Mouse (Mus musculus) hindlimb bud, embryonic 11.5 days (tissue): Measurements from ENCODE around the gene Cdc26.

Experiments
- DNase-seq: peaks from one replicate; pipeline ENCODE4 v3.0.0-alpha.2; 2012; ENCODE audit warnings: low read depth, low spot score; ENCODE audit errors: extremely low spot score

Gene Cdc26

DNA sequence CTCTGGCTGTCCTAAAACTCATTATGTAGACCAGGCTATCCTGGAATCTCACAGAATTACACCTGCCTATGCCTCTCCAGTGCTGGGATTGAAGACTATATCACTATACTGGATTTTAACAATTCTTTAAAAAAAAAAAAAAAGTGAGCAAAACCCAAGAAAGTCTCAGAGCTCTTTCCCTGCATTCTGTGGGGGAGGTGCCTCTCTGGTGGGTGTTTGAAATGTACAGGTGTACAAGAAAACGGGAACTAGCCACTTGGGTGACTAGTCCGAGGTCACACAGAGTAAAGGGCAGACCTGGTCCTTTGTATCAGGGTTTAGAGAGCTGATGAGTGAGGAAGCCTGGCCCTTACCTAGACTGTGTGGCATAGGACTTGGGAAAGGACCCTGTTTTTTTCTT lies 46.0 kb downstream of the Cdc26 start:
- no peak for DNase-seq

- DNase-seq: no peak
These were observed 46.4 kb downstream of the Cdc26 start for GRCm38 (mm10) chr4:62361997-62362396.

DNA sequence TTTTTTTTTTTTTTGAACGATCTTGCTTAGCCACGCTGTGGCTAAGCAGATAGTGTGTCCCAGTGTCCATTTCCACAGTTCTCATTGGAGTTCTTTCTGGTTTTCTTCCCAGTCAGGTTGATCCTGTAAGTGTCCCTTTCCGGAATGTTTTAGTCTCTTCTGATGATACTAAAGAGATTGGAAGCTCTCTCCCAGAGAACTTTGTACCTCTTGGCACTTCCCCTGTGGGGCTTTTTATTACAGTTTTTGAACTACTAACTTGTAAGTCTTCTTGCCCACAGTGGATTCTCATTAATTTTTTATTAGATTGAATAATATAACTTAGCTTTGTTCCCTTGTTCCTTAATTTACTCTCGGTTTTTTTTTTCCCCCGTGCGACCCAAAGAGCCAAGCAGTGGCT lies 46.9 kb downstream of the Cdc26 start:
- DNase-seq: no peak

DNA sequence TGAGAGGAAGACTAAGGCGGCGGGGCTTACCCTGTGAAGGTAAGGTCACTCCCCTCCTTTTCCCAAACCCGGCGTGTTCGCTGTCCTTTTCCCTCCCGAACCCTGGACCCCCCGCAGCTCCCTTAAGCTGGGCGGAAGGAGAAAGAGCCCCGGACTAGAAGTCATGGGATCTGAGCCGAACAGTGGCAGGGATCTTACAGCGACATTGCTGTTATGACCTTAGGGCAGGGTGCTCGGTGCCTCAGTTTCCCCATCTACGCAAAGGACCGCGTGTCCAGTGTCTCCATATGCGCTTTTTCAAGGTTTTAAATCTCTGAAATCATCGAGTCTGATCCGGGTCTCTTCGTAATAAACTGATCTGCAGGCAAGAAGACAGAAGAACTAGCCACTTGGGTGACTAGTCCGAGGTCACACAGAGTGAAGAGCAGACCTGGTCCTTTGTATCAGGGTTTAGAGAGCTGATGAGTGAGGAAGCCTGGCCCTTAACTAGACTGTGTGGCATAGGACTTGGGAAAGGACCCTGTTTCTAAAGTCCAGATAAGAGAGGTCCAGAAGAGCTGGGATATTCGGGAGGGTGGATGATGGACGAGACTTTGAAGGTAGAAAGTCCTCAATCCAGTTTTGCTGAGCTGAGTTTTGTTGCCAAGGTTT lies 47.5 kb downstream of the Cdc26 start:
- DNase-seq: no peak

DNA sequence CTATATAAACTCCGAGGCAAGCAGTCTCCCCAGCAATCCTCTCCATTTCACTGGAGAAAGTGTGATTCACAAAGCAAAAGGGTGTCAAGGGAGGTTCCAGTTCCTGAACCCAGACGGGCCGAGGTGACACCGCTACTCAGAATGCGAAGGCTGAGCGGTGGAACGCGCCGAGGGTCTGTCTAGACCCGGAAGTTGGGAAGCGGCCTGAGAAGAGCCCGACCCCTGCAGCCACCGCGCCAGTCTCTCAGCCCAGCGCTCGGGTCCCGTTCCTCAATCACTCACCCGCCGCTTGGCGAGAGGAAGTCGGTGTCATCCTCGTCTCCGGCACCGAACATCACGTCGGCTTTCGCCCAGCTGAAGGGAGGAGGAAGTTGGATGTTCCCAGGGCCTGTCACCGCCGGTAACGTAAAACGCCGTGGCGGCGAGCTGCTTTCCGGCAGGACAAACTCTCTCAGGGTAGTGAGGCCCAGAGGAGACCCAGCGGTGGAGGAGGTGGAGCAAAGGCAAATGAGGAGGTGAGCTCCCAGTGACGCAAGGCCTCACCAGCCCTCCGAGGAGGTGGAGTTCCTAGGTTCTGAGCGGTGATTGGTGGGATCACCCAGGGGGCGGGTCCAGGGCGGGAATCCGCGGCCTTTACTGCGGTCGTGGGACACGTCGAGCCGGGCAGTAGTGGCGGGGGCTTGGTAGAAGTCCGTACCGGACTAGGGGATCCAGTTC lies 48.2 kb downstream of the Cdc26 start, which contains the start of the genes Fkbp15 and Slc31a1:
TSS of gene Fkbp15 (minus strand) at position 461 of the 717 bp plus-strand sequence.
TSS of gene Slc31a1 (plus strand) at position 640 of the 717 bp plus-strand sequence.
- peak; percentile 94 for DNase-seq

GRCm38 (mm10) chr4:62359256-62359775 lies 49.1 kb downstream of the Cdc26 start:
- no peak for DNase-seq

DNA sequence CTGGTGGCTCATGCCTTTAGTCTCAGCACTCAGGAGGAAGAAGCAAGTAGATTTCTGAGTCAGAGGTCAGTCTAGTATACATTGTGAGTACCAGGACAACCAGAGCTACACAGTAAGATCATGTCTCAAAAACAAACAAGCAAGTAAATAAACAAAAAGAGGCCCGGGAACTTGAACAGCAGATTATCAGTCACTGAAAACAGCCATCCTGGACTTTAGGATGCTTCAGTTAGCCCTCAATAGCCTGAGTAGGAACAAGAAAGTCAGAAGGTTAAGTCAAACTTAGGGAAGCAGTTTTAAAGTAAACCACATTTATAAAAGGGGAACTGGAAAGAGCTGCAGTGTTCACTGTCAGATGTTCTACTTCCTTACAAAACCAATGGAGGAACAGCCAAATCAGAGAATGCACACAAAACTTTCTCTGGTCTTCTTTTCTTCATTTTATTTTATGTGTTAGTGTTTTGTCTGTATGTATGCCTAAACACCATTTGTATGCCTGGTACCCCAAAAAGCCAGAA lies 50.8 kb downstream of the Cdc26 start:
- no peak for DNase-seq

DNA sequence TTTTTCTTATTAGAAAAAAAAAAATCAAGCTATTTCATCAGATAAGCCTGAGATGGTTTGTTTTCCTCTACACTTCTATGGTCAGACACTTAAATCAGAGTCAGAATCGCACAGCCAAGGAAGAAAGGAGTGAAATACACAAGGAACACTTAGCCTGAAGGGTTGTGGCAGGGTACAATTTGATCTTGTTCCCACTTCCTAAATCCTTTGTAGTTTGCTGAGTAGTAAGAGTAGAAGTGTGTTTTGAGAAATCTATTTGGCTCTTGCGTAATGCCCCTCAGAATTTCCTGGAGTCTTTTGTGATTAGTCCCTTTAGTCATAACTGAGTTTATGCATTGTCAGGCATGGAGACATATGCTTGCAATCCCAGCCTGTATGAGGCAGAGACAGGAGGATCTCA lies 59.1 kb downstream of the Cdc26 start:
- DNase-seq: no peak

DNA sequence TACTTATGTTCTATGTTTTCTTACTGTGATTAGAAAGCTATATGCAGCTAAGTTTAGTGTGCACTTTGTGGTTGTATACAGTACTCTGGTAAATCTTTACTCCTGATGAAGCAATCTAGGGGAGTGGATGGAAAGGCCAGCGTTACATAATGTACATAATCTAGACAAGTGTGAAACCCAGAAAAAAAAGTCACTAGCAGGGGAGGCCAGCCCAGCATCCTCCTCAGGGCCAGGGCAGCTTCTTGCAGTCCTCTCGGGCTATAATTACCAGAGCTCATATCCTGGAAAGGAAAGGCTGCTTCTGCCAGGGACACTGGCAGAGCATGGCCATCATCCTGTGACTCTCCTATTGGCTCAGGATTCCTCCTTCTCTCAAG lies 60.1 kb downstream of the Cdc26 start:
- no peak for DNase-seq

DNA sequence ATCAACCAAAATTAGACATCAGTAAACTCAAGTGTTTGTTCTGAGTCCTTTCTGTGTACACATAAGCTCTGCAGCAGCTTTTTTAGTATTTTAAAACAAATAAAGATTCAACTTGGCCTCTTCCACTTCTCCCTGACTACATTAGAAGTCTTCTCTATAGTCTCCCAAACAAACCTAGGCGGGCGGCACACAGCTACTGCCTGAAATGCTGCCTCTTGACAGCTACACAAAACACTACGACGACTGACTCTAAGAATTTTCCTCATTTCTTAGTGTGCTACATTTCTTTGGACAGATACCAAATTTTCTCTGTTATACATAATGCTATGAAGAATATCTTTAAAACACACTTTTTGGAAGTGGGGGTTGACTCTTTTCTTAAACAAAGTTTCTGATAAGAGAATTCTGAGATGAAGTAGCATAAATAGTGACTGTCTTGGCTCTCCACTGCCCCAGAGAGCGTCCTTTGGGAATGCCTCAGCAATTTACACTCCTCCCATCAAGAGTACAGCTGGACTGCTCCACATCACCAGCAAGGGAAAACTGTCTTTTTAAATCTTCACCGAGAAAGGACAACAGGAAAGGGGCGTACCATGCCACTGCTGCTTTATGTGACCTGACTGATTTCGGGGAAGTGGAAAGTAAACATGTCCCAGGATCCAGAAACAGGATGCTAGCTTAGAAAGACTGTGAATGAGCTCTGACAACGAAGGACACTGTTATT lies 60.7 kb downstream of the Cdc26 start:
- no peak for DNase-seq

- no peak for DNase-seq
These were observed 62.6 kb downstream of the Cdc26 start for GRCm38 (mm10) chr4:62345827-62346226.

GRCm38 (mm10) chr4:62344000-62344399 lies 64.4 kb downstream of the Cdc26 start:
- no peak for DNase-seq

DNA sequence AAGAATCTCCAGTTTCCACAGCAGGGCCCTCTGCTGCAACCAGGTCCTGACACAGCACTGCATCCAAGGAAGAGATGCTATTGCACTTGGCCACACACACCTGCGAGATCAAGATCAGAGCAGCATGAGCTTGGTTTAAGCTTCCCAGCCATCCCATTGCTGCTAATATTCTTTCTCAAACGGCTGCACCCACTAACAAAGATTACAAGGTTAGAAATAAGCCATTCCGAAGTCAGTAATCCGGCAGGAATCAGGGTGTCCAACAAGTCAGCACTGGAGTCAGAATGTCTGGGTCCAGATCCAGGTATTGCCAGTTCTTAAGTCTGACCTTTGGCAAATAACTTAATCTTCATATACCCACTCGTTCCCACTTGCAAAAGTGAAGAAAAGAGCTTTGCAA lies 69.9 kb downstream of the Cdc26 start:
- DNase-seq: no peak
